Mouse (Mus musculus) testis, adult 10 weeks (tissue): Measurements from ENCODE around the gene Nupl2. TPM values are rescaled to one million over a fixed set of nuclear protein-coding genes. Genes with fewer than 3 reads are reported as not detected.

Source experiments
- polyA plus RNA-seq: library from polyadenylated mRNA; stranded (reverse); fragments of 350-450 nt; fragmentation: Illumina TruSeq; extraction: RNeasy Lipid Tissue Mini Kit (QIAGEN cat#74804); gene quantifications from one replicate; pipeline ENCODE4 v1.2.3, GENCODE M21; 2014; ENCODE audit warnings: low read depth, low replicate concordance

Gene Nupl2
- 50.8 TPM for polyA plus RNA-seq

GRCm38 (mm10) chr5:24164789-24165445 is at the start of gene Nupl2:
TSS of gene Nupl2 (plus strand) at chr5:24164963.

Other genes with a start within 250 kb of the Nupl2 start
- 101 TPM for gene Fam126a, start 134.3 kb upstream of the Nupl2 start, polyA plus RNA-seq
- 98.1 TPM for gene Klhl7, start 64.4 kb upstream of the Nupl2 start, polyA plus RNA-seq
- gene Kcnh2, start 186.6 kb downstream of the Nupl2 start, polyA plus RNA-seq: 0.32 TPM
- 0.24 TPM for gene Nos3, start 199.8 kb downstream of the Nupl2 start, polyA plus RNA-seq
- gene Atg9b, start 227.2 kb downstream of the Nupl2 start, polyA plus RNA-seq: 0.13 TPM
- gene Abcb8, start 228.7 kb downstream of the Nupl2 start, polyA plus RNA-seq: 2.8 TPM
- 0.17 TPM for gene Asic3, start 248.4 kb downstream of the Nupl2 start, polyA plus RNA-seq